37 mouse cellular contexts compared by ENCODE assay signal in the genomic region with DNA sequence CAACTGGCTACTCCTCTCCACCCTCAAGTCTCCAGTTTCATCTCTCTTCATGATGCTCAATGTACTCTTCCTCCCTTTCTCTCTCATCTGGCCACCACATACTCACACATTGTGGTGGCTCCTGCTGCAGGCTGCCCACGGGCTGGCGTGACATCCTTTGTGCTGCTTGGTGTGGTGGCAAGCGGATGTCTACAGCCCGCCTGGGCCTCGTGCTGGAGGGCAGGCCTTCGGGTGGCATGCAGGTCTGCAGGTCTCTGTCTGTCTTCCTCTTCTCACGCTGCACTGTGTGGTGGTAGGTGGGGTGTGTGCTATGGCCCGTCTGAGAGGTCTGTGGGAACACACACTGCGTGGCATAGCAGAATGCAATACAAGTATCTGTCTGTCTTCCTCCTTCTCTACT. TPM values are rescaled to one million over a fixed set of nuclear protein-coding genes. Genes with fewer than 3 reads are reported as not detected.
DNase-seq lines count a peak whose midpoint lies in the region; ATAC-seq and TF ChIP-seq lines count a peak whose summit lies in the region.
"Had no signal": no experiment of that assay in that cellular context is flagged by ENCODE, and none has a peak within 500 bp of the region (broad histone marks: within the 10 kb centered on the region; RNA-seq: fewer than 3 reads in every experiment).

No protein-coding gene starts in this region.

- peaks cover 23% of the 10 kb centered on the region; the same call in 1 of the 2 replicates for H3K4me1 ChIP-seq in spleen, adult 2 months (ENCODE audit: control insufficient read depth, insufficient read depth, insufficient read length)
- no peaks in the 10 kb centered on the region for H3K4me1 ChIP-seq in kidney, embryonic 15.5 days
- H3K4me1 ChIP-seq: embryonic facial prominence, embryonic 12.5 days; hindbrain, embryonic 10.5 days; hindbrain, embryonic 15.5 days; limb, embryonic 15.5 days; liver, embryonic 13.5 days; midbrain, embryonic 10.5 days; midbrain, embryonic 15.5 days; neural tube, embryonic 12.5 days had no signal

- peak; percentile 12 for DNase-seq in adrenal gland, postnatal 14 days
- no peak for DNase-seq in adrenal gland, adult 8-10 months
- peak; percentile 70 to 71 for DNase-seq in B cell, adult 2 months
- DNase-seq in spleen, adult 2 months (ENCODE audit: low read depth in 1 of 2, low spot score in 2 of 2), result peak in 1 of 2 experiments; percentile 72
- no peak for DNase-seq in cerebellum, adult 18-20 months
- DNase-seq in left cerebral cortex, adult 2 months (ENCODE audit: extremely low spot score in 1 of 2, low spot score in 2 of 2), result no peak
- DNase-seq: adrenal gland, postnatal 36 days; cerebellum, adult 8-10 months; cerebellum, postnatal 36 days; embryo, embryonic 11 days; gastrocnemius, postnatal 10 days; heart, postnatal 14 days; kidney, adult 11 months; kidney, postnatal 4 days; left cerebral cortex, postnatal 4 days; liver, embryonic 13.5 days; lung, adult 18-20 months; right cerebral cortex, postnatal 4 days; thymus, adult 18-20 months; thymus, postnatal 25 days had no signal

- no peaks in the 10 kb centered on the region for H3K27me3 ChIP-seq in spleen, adult 2 months (ENCODE audit: control insufficient read depth, insufficient read depth, low read length)
- no peaks in the 10 kb centered on the region for H3K27me3 ChIP-seq in kidney, embryonic 15.5 days
- H3K27me3 ChIP-seq: embryonic facial prominence, embryonic 12.5 days; heart, embryonic 13.5 days; hindbrain, embryonic 15.5 days; limb, embryonic 15.5 days; liver, embryonic 13.5 days; midbrain, embryonic 15.5 days; neural tube, embryonic 12.5 days had no signal

- peaks cover 8% of the 10 kb centered on the region for H3K36me3 ChIP-seq in spleen, adult 2 months (ENCODE audit: control insufficient read depth, insufficient read depth, low read length)
- H3K36me3 ChIP-seq in kidney, embryonic 15.5 days, result no peaks in the 10 kb centered on the region
- H3K36me3 ChIP-seq: embryonic facial prominence, embryonic 12.5 days; heart, embryonic 13.5 days; hindbrain, embryonic 10.5 days; hindbrain, embryonic 15.5 days; limb, embryonic 15.5 days; liver, embryonic 13.5 days; midbrain, embryonic 10.5 days; midbrain, embryonic 15.5 days; neural tube, embryonic 12.5 days had no signal

- ATAC-seq in erythroblast, adult 5-6 weeks (replicated peaks; ENCODE audit: low FRiP score, poor library complexity, severe bottlenecking), result 0 out of 2 replicates have a peak, but pooled peaks have one; percentile 45
- ATAC-seq in kidney, embryonic 15.5 days (replicated peaks; ENCODE audit: low FRiP score), result no peak
- ATAC-seq: forebrain, embryonic 16.5 days; inflammation-experienced regulatory T-cells, adult 6 months; lung, postnatal 0 days; midbrain, embryonic 15.5 days; Patski had no signal

- no peaks in the 10 kb centered on the region for H3K9me3 ChIP-seq in kidney, embryonic 15.5 days (replicated peaks)
- H3K9me3 ChIP-seq: embryonic facial prominence, embryonic 12.5 days; heart, embryonic 13.5 days; hindbrain, embryonic 10.5 days; hindbrain, embryonic 15.5 days; limb, embryonic 15.5 days; liver, embryonic 13.5 days; midbrain, embryonic 10.5 days; midbrain, embryonic 15.5 days; neural tube, embryonic 12.5 days had no signal

- no peak; the same call in 1 of the 2 replicates for TF ChIP-seq POLR2A in spleen, adult 2 months (IDR thresholded peaks at IDR 0.05; ENCODE audit: low read depth, low read length)

- H3K27ac ChIP-seq in spleen, adult 2 months (ENCODE audit: insufficient read depth, low read length), result peak overlapping the region; percentile 72
- H3K27ac ChIP-seq in kidney, embryonic 15.5 days, result no peak overlapping the region
- H3K27ac ChIP-seq in left cerebral cortex, adult 2 months, result no peak overlapping the region
- H3K27ac ChIP-seq: embryonic facial prominence, embryonic 12.5 days; heart, embryonic 13.5 days; hindbrain, embryonic 10.5 days; hindbrain, embryonic 15.5 days; kidney, postnatal 0 days; limb, embryonic 15.5 days; liver, embryonic 13.5 days; macrophage; midbrain, embryonic 10.5 days; midbrain, embryonic 15.5 days; neural tube, embryonic 12.5 days; stomach, postnatal 0 days had no signal

- no peak overlapping the region for H3K4me3 ChIP-seq in spleen, adult 2 months (ENCODE audit: extremely low read depth, insufficient read depth, insufficient read length)
- H3K4me3 ChIP-seq in kidney, embryonic 15.5 days (replicated peaks), result no peak overlapping the region
- H3K4me3 ChIP-seq in left cerebral cortex, adult 2 months, result no peak overlapping the region
- H3K4me3 ChIP-seq: embryonic facial prominence, embryonic 12.5 days; heart, embryonic 13.5 days; hindbrain, embryonic 10.5 days; hindbrain, embryonic 15.5 days; limb, embryonic 15.5 days; liver, embryonic 13.5 days; midbrain, embryonic 10.5 days; midbrain, embryonic 15.5 days; neural tube, embryonic 12.5 days had no signal

- TF ChIP-seq CTCF in spleen, adult 2 months (IDR thresholded peaks at IDR 0.05; ENCODE audit: extremely low read depth, insufficient read depth, insufficient read length, insufficient replicate concordance), result no peak
- TF ChIP-seq CTCF in left cerebral cortex, adult 2 months (IDR thresholded peaks at IDR 0.05), result no peak

- H3K9ac ChIP-seq in kidney, embryonic 15.5 days, result no peak overlapping the region
- H3K9ac ChIP-seq: embryonic facial prominence, embryonic 12.5 days; heart, embryonic 13.5 days; hindbrain, embryonic 15.5 days; limb, embryonic 15.5 days; liver, embryonic 13.5 days; midbrain, embryonic 15.5 days; neural tube, embryonic 12.5 days had no signal

- no peak overlapping the region for H3K4me2 ChIP-seq in kidney, embryonic 15.5 days
- H3K4me2 ChIP-seq: embryonic facial prominence, embryonic 12.5 days; heart, embryonic 13.5 days; hindbrain, embryonic 15.5 days; limb, embryonic 15.5 days; liver, embryonic 13.5 days; midbrain, embryonic 15.5 days; neural tube, embryonic 12.5 days had no signal

- intact Hi-C loops in left cerebral cortex, adult 2 months (cut with DNase I), result no loop called here

- 20% methylated on average over 9 of the region's 9 CpGs for WGBS in spleen, adult 2 months
- WGBS in kidney, embryonic 15.5 days, result 89% methylated on average over 9 of the region's 9 CpGs

RNA-seq across cellular contexts. Expression of a gene that starts 6.7 kb away (rescaled TPM):
- total RNA-seq in adrenal gland, postnatal 14 days (2021), result 0.93 and 3.7 TPM in 2 replicates
- 10 to 100 TPM in 1 of 4 experiments, 1 to 10 TPM in 2, under 1 TPM in 1; 0.41 to 10.9 (median 4.6) TPM for total RNA-seq in adrenal gland, adult 8-10 months (2022)
- total RNA-seq in erythroblast, adult 5-6 weeks (2015; ENCODE audit: low replicate concordance), result 1.9 and 7.5 TPM in 2 replicates
- total RNA-seq in erythroblast, adult 5-6 weeks (2017; ENCODE audit: low replicate concordance), result 0.28 and 1.2 TPM in 2 replicates
- 19.3 and 20.9 TPM in 2 replicates for polyA plus RNA-seq in spleen, adult 2 months (2012; rRNA removed)
- 0.39 and 0.73 TPM in 2 replicates for polyA plus RNA-seq in kidney, embryonic 15.5 days (2015; fragmentation: Nextera tagmentation; extraction: Ambion mirVana)
- total RNA-seq in left cerebral cortex, adult 2 months (2021), result 1 to 10 TPM; 2.1 to 2.8 TPM

Comparison
In these comparisons a context has a peak if more than half of its experiments do, and no peak if none do; other contexts are left out.
1. DNase-seq: peak in adrenal gland, postnatal 14 days (single experiment) and B cell, adult 2 months (2 of 2); none in adrenal gland, adult 8-10 months (single experiment), cerebellum, adult 18-20 months (0 of 2) and left cerebral cortex, adult 2 months (0 of 2).